Mouse (Mus musculus) midbrain, postnatal 0 days (tissue): ENCODE measurements around the gene Maml2. TPM values are rescaled to one million over a fixed set of nuclear protein-coding genes. Genes with fewer than 3 reads are reported as not detected.

Source experiments
- ATAC-seq: fragments of 200-750 bp; cut with Nextera tagmentation; 2 replicates; pipeline ENCODE4 v1.8.0; 2017; ENCODE audit warnings: moderate number of reproducible peaks, mild to moderate bottlenecking, moderate TSS enrichment, moderate library complexity; ENCODE audit not compliant: low FRiP score
- DNase-seq: peaks from one replicate; pipeline ENCODE4 v3.0.0-alpha.2; 2015; ENCODE audit warnings: low spot score
- H3K27ac ChIP-seq: fragments of 300-500 bp; sonication (generic); 2 replicates; pipeline ENCODE4 v1.5.1; 2014; ENCODE audit warnings: low read depth, mild to moderate bottlenecking, low read length, mixed read lengths
- H3K27me3 ChIP-seq: fragments of 300-500 bp; sonication (generic); 2 replicates; pipeline ENCODE4 v1.6.1; 2014; ENCODE audit warnings: low read length, control low read depth, mixed read lengths; ENCODE audit not compliant: insufficient read depth
- H3K36me3 ChIP-seq: fragments of 300-500 bp; sonication (generic); 2 replicates; pipeline ENCODE4 v1.6.1; 2014; ENCODE audit warnings: low read length, control low read depth, mixed read lengths; ENCODE audit not compliant: insufficient read depth
- H3K4me1 ChIP-seq: fragments of 300-500 bp; sonication (generic); 2 replicates; pipeline ENCODE4 v1.6.1; 2014; ENCODE audit warnings: mild to moderate bottlenecking, control low read depth, antibody characterized with exemption, low read length, mixed read lengths; ENCODE audit not compliant: insufficient read depth
- H3K4me2 ChIP-seq: fragments of 300-500 bp; sonication (generic); 2 replicates; pipeline ENCODE4 v1.6.1; 2014; ENCODE audit warnings: low read depth, mild to moderate bottlenecking, low read length, mixed read lengths; ENCODE audit not compliant: poor library complexity, severe bottlenecking
- H3K4me3 ChIP-seq: fragments of 300-500 bp; sonication (generic); 2 replicates; pipeline ENCODE4 v1.5.1; 2014; ENCODE audit warnings: low read depth, mild to moderate bottlenecking, low read length, moderate library complexity
- H3K9ac ChIP-seq: fragments of 300-500 bp; sonication (generic); replicated peaks from 2 replicates; pipeline ENCODE4 v1.6.1; 2014; ENCODE audit warnings: mild to moderate bottlenecking, low read length, moderate library complexity, mixed read lengths; ENCODE audit not compliant: poor library complexity, severe bottlenecking
- H3K9me3 ChIP-seq: fragments of 300-500 bp; sonication (generic); 2 replicates; pipeline ENCODE4 v1.6.1; 2016; ENCODE audit warnings: low read length, control low read depth
- CTCF ChIP-seq: IDR thresholded peaks from 2 replicates; pipeline ENCODE4 v1.5.1; 2016; ENCODE audit warnings: antibody characterized with exemption, mild to moderate bottlenecking
- WGBS: fragments of 180-500 bp; shearing (Covaris S2); extraction: QIAGEN DNeasy Blood & Tissue Kit; methylation state at CpG from one replicate; pipeline ENCODE4 v1.1.7; 2014; 5-methylcytosine and 5-hydroxymethylcytosine counted together
- polyA plus RNA-seq: library from polyadenylated mRNA; unstranded; fragments of >200 nt; fragmentation: Nextera tagmentation; extraction: Ambion mirVana; gene quantifications from 2 replicates; pipeline ENCODE4 v1.2.1, GENCODE M21; 2015
- total RNA-seq: library from RNA; depleted of rRNA; stranded (reverse); fragments of >200 nt; gene quantifications from 2 replicates; pipeline ENCODE4 v1.2.3, GENCODE M21; 2014

The Maml2 gene
- total and polyA plus RNA-seq, 2 experiments from 2014 or later: 9.1 to 9.2 TPM

- Histone ChIP-seq H3K4me2 (no peak overlapping the region), H3K9ac (no peak overlapping the region), H3K4me3 (no peak overlapping the region), H3K36me3 (no peaks in the 10 kb centered on the region), H3K27ac (no peak overlapping the region), H3K9me3 (no peaks in the 10 kb centered on the region), H3K27me3 (no peaks in the 10 kb centered on the region), H3K4me1 (peaks cover 9% of the 10 kb centered on the region; the same call in 1 of the 2 replicates)
- ATAC-seq (no peak), DNase-seq (no peak)
- WGBS: 93% methylated on average over 3 of the region's 3 CpGs
- TF ChIP-seq CTCF: no peak
Observed at GRCm38 (mm10) chr9:13306471-13306870, 8.7 kb downstream of the Maml2 start.

GRCm38 (mm10) chr9:13307226-13307625 is 9.5 kb downstream of the Maml2 start:
- Histone ChIP-seq H3K4me2 (no peak overlapping the region), H3K4me1 (peaks cover 9% of the 10 kb centered on the region; the same call in 1 of the 2 replicates), H3K27me3 (no peaks in the 10 kb centered on the region), H3K36me3 (no peaks in the 10 kb centered on the region), H3K9ac (no peak overlapping the region), H3K27ac (peak overlapping the region; percentile 38), H3K9me3 (no peaks in the 10 kb centered on the region), H3K4me3 (no peak overlapping the region)
- WGBS: 18% methylated on average over 4 of the region's 4 CpGs
- ATAC-seq: no peak
- no peak for TF ChIP-seq CTCF
- DNase-seq: no peak

- Histone ChIP-seq H3K9ac (no peak overlapping the region), H3K4me2 (no peak overlapping the region), H3K27me3 (no peaks in the 10 kb centered on the region), H3K27ac (no peak overlapping the region), H3K9me3 (no peaks in the 10 kb centered on the region), H3K36me3 (no peaks in the 10 kb centered on the region), H3K4me1 (peaks cover 9% of the 10 kb centered on the region; the same call in 1 of the 2 replicates), H3K4me3 (no peak overlapping the region)
- no peak for ATAC-seq
- WGBS: 77% methylated on average over 8 of the region's 8 CpGs
- DNase-seq: no peak
- no peak for TF ChIP-seq CTCF
Observed at GRCm38 (mm10) chr9:13308718-13309117, 11.0 kb downstream of the Maml2 start.

- peak; percentile 21; the same call in 1 of the 2 replicates for ATAC-seq
- H3K27me3 ChIP-seq: no peaks in the 10 kb centered on the region
- no peak for TF ChIP-seq CTCF
Observed at GRCm38 (mm10) chr9:13309807-13310206, 12.1 kb downstream of the Maml2 start.

GRCm38 (mm10) chr9:13310236-13310635 is 12.5 kb downstream of the Maml2 start:
- H3K36me3 ChIP-seq: no peaks in the 10 kb centered on the region
- H3K27ac ChIP-seq: no peak overlapping the region
- no peaks in the 10 kb centered on the region for H3K27me3 ChIP-seq
- no peak for DNase-seq
- no peak overlapping the region for H3K4me3 ChIP-seq
- no peak overlapping the region for H3K4me2 ChIP-seq
- no peak overlapping the region for H3K9ac ChIP-seq
- WGBS: 28% methylated on average over 3 of the region's 3 CpGs
- peak; percentile 21; the same call in 1 of the 2 replicates for ATAC-seq
- TF ChIP-seq CTCF: no peak
- H3K4me1 ChIP-seq: peaks cover 9% of the 10 kb centered on the region; the same call in 1 of the 2 replicates
- H3K9me3 ChIP-seq: no peaks in the 10 kb centered on the region

More at GRCm38 (mm10) chr9:13309807-13310206, 12.1 kb downstream of the Maml2 start:
- DNase-seq: no peak
- peaks cover 9% of the 10 kb centered on the region; the same call in 1 of the 2 replicates for H3K4me1 ChIP-seq
- no peak overlapping the region for H3K27ac ChIP-seq
- no peak overlapping the region for H3K9ac ChIP-seq
- H3K4me3 ChIP-seq: no peak overlapping the region
- 48% methylated on average over 7 of the region's 7 CpGs for WGBS
- H3K36me3 ChIP-seq: no peaks in the 10 kb centered on the region
- no peaks in the 10 kb centered on the region for H3K9me3 ChIP-seq
- no peak overlapping the region for H3K4me2 ChIP-seq

- DNase-seq: no peak
- no peak for TF ChIP-seq CTCF
- Histone ChIP-seq H3K4me2 (no peak overlapping the region), H3K9ac (no peak overlapping the region), H3K4me1 (peaks cover 9% of the 10 kb centered on the region; the same call in 1 of the 2 replicates), H3K9me3 (no peaks in the 10 kb centered on the region), H3K27me3 (no peaks in the 10 kb centered on the region), H3K36me3 (no peaks in the 10 kb centered on the region), H3K27ac (no peak overlapping the region), H3K4me3 (no peak overlapping the region)
- 24% methylated on average over 2 of the region's 2 CpGs for WGBS
- ATAC-seq: no peak
Observed at GRCm38 (mm10) chr9:13311094-13311493, 13.3 kb downstream of the Maml2 start.
